ENCODE assay signal across 8 mouse cellular contexts in genomic region chr7:127574115-127574514, GRCm38 (mm10). TPM values are rescaled to one million over a fixed set of nuclear protein-coding genes. Genes with fewer than 3 reads are reported as not detected.
DNase-seq lines count a peak whose midpoint lies in the region; ATAC-seq and TF ChIP-seq lines count a peak whose summit lies in the region.

No protein-coding gene starts in this region.

- ATAC-seq in lung, embryonic 15.5 days (ENCODE audit: borderline replicate concordance, extremely low read depth, low FRiP score, low TSS enrichment): no peak
- ATAC-seq in embryonic facial prominence, embryonic 15.5 days (ENCODE audit: insufficient number of reproducible peaks, low FRiP score, low TSS enrichment, low read depth): no peak
- ATAC-seq in intestine, postnatal 0 days: no peak
- ATAC-seq in activated CD4-positive, CD25-positive, alpha-beta regulatory T cell, adult 4 months: no peak

- no peak for DNase-seq in lung, adult 18-20 months
- DNase-seq in urinary bladder, postnatal 4 days (ENCODE audit: low spot score in 2 of 2): no peak
- no peak for DNase-seq in thymus, postnatal 0 days (ENCODE audit: low spot score)

- no peaks in the 10 kb centered on the region for H3K9me3 ChIP-seq in lung, embryonic 15.5 days
- no peaks in the 10 kb centered on the region for H3K9me3 ChIP-seq in embryonic facial prominence, embryonic 15.5 days (replicated peaks)
- no peaks in the 10 kb centered on the region for H3K9me3 ChIP-seq in intestine, postnatal 0 days (ENCODE audit: control insufficient read depth)

- H3K27me3 ChIP-seq in lung, embryonic 15.5 days: no peaks in the 10 kb centered on the region
- H3K27me3 ChIP-seq in embryonic facial prominence, embryonic 15.5 days: no peaks in the 10 kb centered on the region
- no peaks in the 10 kb centered on the region for H3K27me3 ChIP-seq in intestine, postnatal 0 days (replicated peaks; ENCODE audit: control insufficient read depth, insufficient read depth, low read length)

- H3K4me2 ChIP-seq in lung, embryonic 15.5 days: peak overlapping the region; percentile 92
- H3K4me2 ChIP-seq in embryonic facial prominence, embryonic 15.5 days (replicated peaks): peak overlapping the region; percentile 95
- peak overlapping the region; percentile 92 for H3K4me2 ChIP-seq in intestine, postnatal 0 days (replicated peaks; ENCODE audit: low read depth)

- no peak for TF ChIP-seq POLR2A in olfactory bulb, adult 2 months (IDR thresholded peaks at IDR 0.05; ENCODE audit: insufficient read depth, low read depth, low read length)

- peak overlapping the region; percentile 56; the same call in 1 of the 2 replicates for H3K27ac ChIP-seq in lung, embryonic 15.5 days
- 0 out of 2 replicates have a peak overlapping the region, but pooled peaks have one; percentile 55 for H3K27ac ChIP-seq in embryonic facial prominence, embryonic 15.5 days (replicated peaks)
- H3K27ac ChIP-seq in intestine, postnatal 0 days (ENCODE audit: low read depth, low read length): no peak overlapping the region
- no peak overlapping the region for H3K27ac ChIP-seq in olfactory bulb, adult 2 months (ENCODE audit: insufficient read depth, low read depth, low read length)

- WGBS in lung, embryonic 15.5 days: 17% methylated on average over 7 of the region's 7 CpGs
- 17% methylated on average over 7 of the region's 7 CpGs for WGBS in embryonic facial prominence, embryonic 15.5 days
- 14% methylated on average over 7 of the region's 7 CpGs for WGBS in intestine, postnatal 0 days
- 11% methylated on average over 7 of the region's 7 CpGs for WGBS in olfactory bulb, adult 2 months

- peaks cover 13% of the 10 kb centered on the region for H3K4me1 ChIP-seq in lung, embryonic 15.5 days
- H3K4me1 ChIP-seq in embryonic facial prominence, embryonic 15.5 days: peaks cover 24% of the 10 kb centered on the region
- no peaks in the 10 kb centered on the region for H3K4me1 ChIP-seq in intestine, postnatal 0 days (replicated peaks; ENCODE audit: control insufficient read depth, insufficient read depth, low read length)
- H3K4me1 ChIP-seq in olfactory bulb, adult 2 months (ENCODE audit: control insufficient read depth, insufficient read depth, low read length): peaks cover 6% of the 10 kb centered on the region

- H3K9ac ChIP-seq in lung, embryonic 15.5 days: peak overlapping the region; percentile 76
- H3K9ac ChIP-seq in embryonic facial prominence, embryonic 15.5 days: peak overlapping the region; percentile 82
- H3K9ac ChIP-seq in intestine, postnatal 0 days (ENCODE audit: low read depth, low read length): peak overlapping the region; percentile 60; the same call in 1 of the 2 replicates

- no peak for TF ChIP-seq CTCF in intestine, postnatal 0 days (IDR thresholded peaks at IDR 0.05; ENCODE audit: low read depth)
- TF ChIP-seq CTCF in olfactory bulb, adult 2 months (IDR thresholded peaks at IDR 0.05; ENCODE audit: insufficient read depth, low read depth, low read length): no peak

- peak overlapping the region; percentile 84 for H3K4me3 ChIP-seq in lung, embryonic 15.5 days
- H3K4me3 ChIP-seq in embryonic facial prominence, embryonic 15.5 days (replicated peaks): peak overlapping the region; percentile 77
- H3K4me3 ChIP-seq in intestine, postnatal 0 days (ENCODE audit: low read depth, low read length): peak overlapping the region; percentile 73
- H3K4me3 ChIP-seq in olfactory bulb, adult 2 months (ENCODE audit: insufficient read depth, low read depth, low read length): peak overlapping the region; percentile 97

- peaks cover 25% of the 10 kb centered on the region for H3K36me3 ChIP-seq in lung, embryonic 15.5 days
- peaks cover 21% of the 10 kb centered on the region for H3K36me3 ChIP-seq in embryonic facial prominence, embryonic 15.5 days
- H3K36me3 ChIP-seq in intestine, postnatal 0 days (ENCODE audit: control insufficient read depth, insufficient read depth): peaks cover 26% of the 10 kb centered on the region

RNA-seq across cellular contexts. Expression of gene Phkg2, which starts 1.0 kb away (rescaled TPM):
- polyA plus RNA-seq in lung, embryonic 15.5 days (2015; fragmentation: Nextera tagmentation; extraction: Ambion mirVana): 34.0 and 40.5 TPM in 2 replicates
- 40.0 TPM in 2 replicates for polyA plus RNA-seq in embryonic facial prominence, embryonic 15.5 days (2015; fragmentation: Nextera tagmentation; extraction: Ambion mirVana)
- 25.1 and 25.7 TPM in 2 replicates for polyA plus RNA-seq in intestine, postnatal 0 days (2015; fragmentation: Nextera tagmentation; extraction: Ambion mirVana)
- not detected in 2 replicates for polyA plus RNA-seq in olfactory bulb, adult 2 months (2012; ENCODE audit: insufficient read depth, insufficient read length, low replicate concordance, missing spikeins)
- 10 to 100 TPM; 73.7 to 85.5 TPM for polyA plus RNA-seq in activated CD4-positive, CD25-positive, alpha-beta regulatory T cell, adult 4 months (2017; shearing (Covaris generic))
- polyA plus RNA-seq in thymus, postnatal 0 days (2015; fragmentation: Nextera tagmentation; extraction: Ambion mirVana): 55.2 and 62.1 TPM in 2 replicates

RNA-seq across cellular contexts. Expression of gene Tmem265, which starts 12.9 kb away (rescaled TPM):
- polyA plus RNA-seq in lung, embryonic 15.5 days (2015; fragmentation: Nextera tagmentation; extraction: Ambion mirVana): 4.7 and 7.7 TPM in 2 replicates
- 6.5 and 12.8 TPM in 2 replicates for polyA plus RNA-seq in embryonic facial prominence, embryonic 15.5 days (2015; fragmentation: Nextera tagmentation; extraction: Ambion mirVana)
- 1.9 and 3.8 TPM in 2 replicates for polyA plus RNA-seq in intestine, postnatal 0 days (2015; fragmentation: Nextera tagmentation; extraction: Ambion mirVana)
- not detected in 2 replicates for polyA plus RNA-seq in olfactory bulb, adult 2 months (2012; ENCODE audit: insufficient read depth, insufficient read length, low replicate concordance, missing spikeins)
- 10 to 100 TPM; 52.4 to 58.5 TPM for polyA plus RNA-seq in activated CD4-positive, CD25-positive, alpha-beta regulatory T cell, adult 4 months (2017; shearing (Covaris generic))
- 10.8 and 16.1 TPM in 2 replicates for polyA plus RNA-seq in thymus, postnatal 0 days (2015; fragmentation: Nextera tagmentation; extraction: Ambion mirVana)

RNA-seq across cellular contexts. Expression of gene Ccdc189, which starts 14.3 kb away (rescaled TPM):
- polyA plus RNA-seq in lung, embryonic 15.5 days (2015; fragmentation: Nextera tagmentation; extraction: Ambion mirVana): 12.8 and 15.7 TPM in 2 replicates
- 19.2 and 29.0 TPM in 2 replicates for polyA plus RNA-seq in embryonic facial prominence, embryonic 15.5 days (2015; fragmentation: Nextera tagmentation; extraction: Ambion mirVana)
- 3.0 and 3.1 TPM in 2 replicates for polyA plus RNA-seq in intestine, postnatal 0 days (2015; fragmentation: Nextera tagmentation; extraction: Ambion mirVana)
- not detected in 2 replicates for polyA plus RNA-seq in olfactory bulb, adult 2 months (2012; ENCODE audit: insufficient read depth, insufficient read length, low replicate concordance, missing spikeins)
- polyA plus RNA-seq in activated CD4-positive, CD25-positive, alpha-beta regulatory T cell, adult 4 months (2017; shearing (Covaris generic)): 1 to 10 TPM in 1 of 2 experiments, under 1 TPM in 1; 0.57 to 1.4 TPM
- 2.8 and 3.5 TPM in 2 replicates for polyA plus RNA-seq in thymus, postnatal 0 days (2015; fragmentation: Nextera tagmentation; extraction: Ambion mirVana)

RNA-seq across cellular contexts. Expression of gene Rnf40, which starts 14.5 kb away (rescaled TPM):
- polyA plus RNA-seq in lung, embryonic 15.5 days (2015; fragmentation: Nextera tagmentation; extraction: Ambion mirVana): 46.9 and 49.0 TPM in 2 replicates
- 47.5 and 51.5 TPM in 2 replicates for polyA plus RNA-seq in embryonic facial prominence, embryonic 15.5 days (2015; fragmentation: Nextera tagmentation; extraction: Ambion mirVana)
- 16.7 and 20.6 TPM in 2 replicates for polyA plus RNA-seq in intestine, postnatal 0 days (2015; fragmentation: Nextera tagmentation; extraction: Ambion mirVana)
- 81.5 TPM in 1 of 2 replicates, not detected in the other for polyA plus RNA-seq in olfactory bulb, adult 2 months (2012; ENCODE audit: insufficient read depth, insufficient read length, low replicate concordance, missing spikeins)
- polyA plus RNA-seq in activated CD4-positive, CD25-positive, alpha-beta regulatory T cell, adult 4 months (2017; shearing (Covaris generic)): 10 to 100 TPM; 25.3 to 26.1 TPM
- 42.5 and 44.3 TPM in 2 replicates for polyA plus RNA-seq in thymus, postnatal 0 days (2015; fragmentation: Nextera tagmentation; extraction: Ambion mirVana)

RNA-seq across cellular contexts. Expression of gene Zfp629, which starts 41.5 kb away (rescaled TPM):
- polyA plus RNA-seq in lung, embryonic 15.5 days (2015; fragmentation: Nextera tagmentation; extraction: Ambion mirVana): 12.1 and 12.2 TPM in 2 replicates
- 11.4 and 11.9 TPM in 2 replicates for polyA plus RNA-seq in embryonic facial prominence, embryonic 15.5 days (2015; fragmentation: Nextera tagmentation; extraction: Ambion mirVana)
- 3.0 and 3.8 TPM in 2 replicates for polyA plus RNA-seq in intestine, postnatal 0 days (2015; fragmentation: Nextera tagmentation; extraction: Ambion mirVana)
- polyA plus RNA-seq in olfactory bulb, adult 2 months (2012; ENCODE audit: insufficient read depth, insufficient read length, low replicate concordance, missing spikeins): not detected in 2 replicates
- polyA plus RNA-seq in activated CD4-positive, CD25-positive, alpha-beta regulatory T cell, adult 4 months (2017; shearing (Covaris generic)): under 1 TPM in 1 of 2 experiments, not detected in 1; 0.18 TPM
- 6.6 and 7.0 TPM in 2 replicates for polyA plus RNA-seq in thymus, postnatal 0 days (2015; fragmentation: Nextera tagmentation; extraction: Ambion mirVana)

Comparison
In these comparisons a context has a peak if more than half of its experiments do, and no peak if none do; other contexts are left out.
1. H3K27ac ChIP-seq: peak in lung, embryonic 15.5 days (single experiment) and embryonic facial prominence, embryonic 15.5 days (single experiment); none in intestine, postnatal 0 days (single experiment) and olfactory bulb, adult 2 months (single experiment).
2. Peak in every context shown above with its lines, with median percentiles within 50 percentile points of each other: H3K4me2 ChIP-seq, H3K4me3 ChIP-seq and H3K9ac ChIP-seq.